In genomic region chr10:78331577-78331976, GRCm38 (mm10) we compare ENCODE assay signal across 24 mouse cellular contexts. TPM values are rescaled to one million over a fixed set of nuclear protein-coding genes. Genes with fewer than 3 reads are reported as not detected.
DNase-seq lines count a peak whose midpoint lies in the region; ATAC-seq and TF ChIP-seq lines count a peak whose summit lies in the region.
"Had no signal": no experiment of that assay in that cellular context is flagged by ENCODE, and none has a peak within 500 bp of the region (broad histone marks: within the 10 kb centered on the region; RNA-seq: fewer than 3 reads in every experiment).

No protein-coding gene starts in this region.

- no peak overlapping the region for H3K4me3 ChIP-seq in liver, embryonic 16.5 days (ENCODE audit: low read depth, low read length)
- H3K4me3 ChIP-seq in liver, postnatal 0 days (ENCODE audit: low read depth, low read length), result no peak overlapping the region
- no peak overlapping the region for H3K4me3 ChIP-seq in CH12.LX (replicated peaks in 1 of 3; ENCODE audit: low read depth in 2 of 3, low read length in 2 of 3, poor library complexity in 1 of 3)
- H3K4me3 ChIP-seq: embryonic facial prominence, embryonic 12.5 days; embryonic facial prominence, embryonic 15.5 days; heart, adult 2 months; heart, embryonic 10.5 days; heart, embryonic 13.5 days; hindbrain, embryonic 12.5 days; hindbrain, embryonic 15.5 days had no signal

- TF ChIP-seq EP300 in liver, postnatal 0 days (IDR thresholded peaks at IDR 0.05; ENCODE audit: low read depth), result no peak
- TF ChIP-seq EP300 in CH12.LX (IDR thresholded peaks at IDR 0.05; ENCODE audit: low read length), result no peak

- H3K27ac ChIP-seq in liver, embryonic 16.5 days (ENCODE audit: low read length), result no peak overlapping the region
- no peak overlapping the region for H3K27ac ChIP-seq in liver, postnatal 0 days (ENCODE audit: low read depth)
- no peak overlapping the region for H3K27ac ChIP-seq in CH12.LX (ENCODE audit: insufficient read depth, low read depth)
- H3K27ac ChIP-seq: embryonic facial prominence, embryonic 12.5 days; embryonic facial prominence, embryonic 15.5 days; heart, adult 2 months; heart, embryonic 10.5 days; heart, embryonic 13.5 days; hindbrain, embryonic 12.5 days; hindbrain, embryonic 15.5 days had no signal

- in situ Hi-C loops in CH12.LX (cut with MboI; ENCODE audit: low pct_ligation_motif_present, low pct_unique_long_range_greater_than_20kb, low sequenced_read_pairs), result no loop called here

- no peaks in the 10 kb centered on the region for H3K27me3 ChIP-seq in liver, embryonic 16.5 days (ENCODE audit: control insufficient read depth, insufficient read depth, low read depth, low read length)
- H3K27me3 ChIP-seq in liver, postnatal 0 days (ENCODE audit: insufficient read depth, low read length), result no peaks in the 10 kb centered on the region
- H3K27me3 ChIP-seq in CH12.LX (replicated peaks), result no peaks in the 10 kb centered on the region
- H3K27me3 ChIP-seq: embryonic facial prominence, embryonic 12.5 days; embryonic facial prominence, embryonic 15.5 days; heart, embryonic 13.5 days; hindbrain, embryonic 12.5 days; hindbrain, embryonic 15.5 days; Patski had no signal

- 44% methylated on average over 5 of the region's 5 CpGs for WGBS in liver, embryonic 16.5 days (ENCODE audit: insufficient replicate concordance)
- WGBS in liver, postnatal 0 days (ENCODE audit: insufficient replicate concordance), result 49% methylated on average over 5 of the region's 5 CpGs

- dilution Hi-C loops in CH12.LX (cut with MboI; ENCODE audit: extremely low pct_ligation_motif_present, extremely low pct_unique_long_range_greater_than_20kb, low sequenced_read_pairs), result no loop called here

- DNase-seq in liver, postnatal 0 days, result no peak
- DNase-seq in CH12.LX (ENCODE audit: extremely low read depth), result peak; percentile 43
- no peak for DNase-seq in embryo, embryonic 10 days (ENCODE audit: low spot score)
- no peak for DNase-seq in thymus, postnatal 25 days
- DNase-seq: adrenal gland, adult 8-10 months; adrenal gland, postnatal 25 days; cerebellum, adult 11-12 months; cerebellum, adult 8-10 months; cerebellum, postnatal 10 days; cerebellum, postnatal 36 days; forebrain, postnatal 0 days; gastrocnemius, postnatal 25 days; heart, adult 2 months had no signal

- no peak overlapping the region for H3K9ac ChIP-seq in liver, embryonic 16.5 days (ENCODE audit: low read depth, low read length)
- no peak overlapping the region for H3K9ac ChIP-seq in liver, postnatal 0 days (replicated peaks)
- H3K9ac ChIP-seq in CH12.LX (ENCODE audit: insufficient read depth, low read depth), result no peak overlapping the region
- H3K9ac ChIP-seq: embryonic facial prominence, embryonic 12.5 days; embryonic facial prominence, embryonic 15.5 days; forebrain, postnatal 0 days; heart, embryonic 13.5 days; hindbrain, embryonic 12.5 days; hindbrain, embryonic 15.5 days had no signal

- H3K4me2 ChIP-seq in liver, embryonic 16.5 days (ENCODE audit: low read depth, low read length), result no peak overlapping the region
- no peak overlapping the region for H3K4me2 ChIP-seq in liver, postnatal 0 days (ENCODE audit: low read depth, low read length)
- no peak overlapping the region for H3K4me2 ChIP-seq in CH12.LX (ENCODE audit: insufficient read depth, low read depth, poor library complexity, severe bottlenecking)
- H3K4me2 ChIP-seq: embryonic facial prominence, embryonic 12.5 days; embryonic facial prominence, embryonic 15.5 days; heart, embryonic 13.5 days; hindbrain, embryonic 12.5 days; hindbrain, embryonic 15.5 days had no signal

- no peaks in the 10 kb centered on the region; the same call in 1 of the 2 replicates for H3K79me2 ChIP-seq in CH12.LX (replicated peaks; ENCODE audit: control insufficient read depth, extremely low read depth, insufficient read depth, poor library complexity, severe bottlenecking)

- H3K36me3 ChIP-seq in liver, embryonic 16.5 days (ENCODE audit: control insufficient read depth, insufficient read depth), result no peaks in the 10 kb centered on the region
- H3K36me3 ChIP-seq in liver, postnatal 0 days (replicated peaks; ENCODE audit: insufficient read depth, low read length), result peaks cover 6% of the 10 kb centered on the region; the same call in 1 of the 2 replicates
- H3K36me3 ChIP-seq in CH12.LX (replicated peaks in 1 of 2; ENCODE audit: control insufficient read depth in 1 of 2, insufficient read depth in 1 of 2, low read length in 1 of 2), result peaks cover 0 to 21% of the 10 kb centered on the region in 2 experiments
- H3K36me3 ChIP-seq: G1E had no signal

- H3K4me1 ChIP-seq in liver, embryonic 16.5 days (ENCODE audit: control insufficient read depth, low read depth, low read length), result no peaks in the 10 kb centered on the region
- peaks cover 8% of the 10 kb centered on the region for H3K4me1 ChIP-seq in liver, postnatal 0 days (ENCODE audit: insufficient read depth)
- peaks cover 7 to 31% of the 10 kb centered on the region in 2 experiments; a peak in 3 of 4 replicates for H3K4me1 ChIP-seq in CH12.LX (ENCODE audit: control insufficient read depth in 1 of 2, insufficient read depth in 2 of 2)
- H3K4me1 ChIP-seq: hindbrain, embryonic 12.5 days; hindbrain, embryonic 15.5 days had no signal

- 0 out of 2 replicates have a peak, but pooled peaks have one; percentile 19 for ATAC-seq in liver, embryonic 16.5 days (ENCODE audit: low read depth)
- no peak for ATAC-seq in liver, postnatal 0 days
- ATAC-seq in common myeloid progenitor, adult 5-6 weeks (replicated peaks; ENCODE audit: low read depth, poor library complexity, severe bottlenecking), result peak; percentile 22; the same call in 1 of the 2 replicates
- ATAC-seq: forebrain, embryonic 14.5 days; forebrain, postnatal 0 days; Patski had no signal

- no peak for TF ChIP-seq RAD21 in CH12.LX (IDR thresholded peaks at IDR 0.05; ENCODE audit: low read depth, low read length)

- no peak for TF ChIP-seq POLR2A in CH12.LX (IDR thresholded peaks at IDR 0.05; ENCODE audit: low read depth, low read length)

- no peak for TF ChIP-seq CTCF in liver, postnatal 0 days (IDR thresholded peaks at IDR 0.05; ENCODE audit: low read depth)
- TF ChIP-seq CTCF in CH12.LX (conservative IDR thresholded peaks at IDR 0.05 in 1 of 2, IDR thresholded peaks at IDR 0.05 in 1 of 2; ENCODE audit: low read depth in 2 of 2, low read length in 2 of 2), result no peak

- H3K9me3 ChIP-seq in liver, embryonic 16.5 days (replicated peaks; ENCODE audit: control insufficient read depth, low read length), result no peaks in the 10 kb centered on the region
- H3K9me3 ChIP-seq in liver, postnatal 0 days (ENCODE audit: low read length), result no peaks in the 10 kb centered on the region
- H3K9me3 ChIP-seq in CH12.LX (replicated peaks; ENCODE audit: low read length), result no peaks in the 10 kb centered on the region
- H3K9me3 ChIP-seq: embryonic facial prominence, embryonic 12.5 days; embryonic facial prominence, embryonic 15.5 days; G1E; heart, embryonic 10.5 days; heart, embryonic 13.5 days; hindbrain, embryonic 12.5 days; hindbrain, embryonic 15.5 days had no signal

TF ChIP-seq in CH12.LX, 34 proteins besides CTCF, POLR2A, EP300 and RAD21:
- TF ChIP-seq SIN3A (IDR thresholded peaks at IDR 0.05; ENCODE audit: low read length) (no peak), ZKSCAN1 (IDR thresholded peaks at IDR 0.05; ENCODE audit: borderline replicate concordance, low read depth, low read length) (no peak), MAFK (IDR thresholded peaks at IDR 0.05; ENCODE audit: insufficient replicate concordance, low read length) (no peak), TBP (conservative IDR thresholded peaks at IDR 0.05; ENCODE audit: low read depth, low read length) (no peak), TCF12 (IDR thresholded peaks at IDR 0.05; ENCODE audit: low read depth, low read length) (no peak), UBTF (IDR thresholded peaks at IDR 0.05; ENCODE audit: low read depth, low read length) (no peak), BHLHE40 (IDR thresholded peaks at IDR 0.05; ENCODE audit: low read depth, low read length) (no peak), HCFC1 (IDR thresholded peaks at IDR 0.05; ENCODE audit: low read depth, low read length) (no peak)

RNA-seq across cellular contexts. Expression of gene Agpat3, which starts 20.7 kb away (rescaled TPM):
- polyA plus RNA-seq in liver, embryonic 16.5 days (2015; fragmentation: Nextera tagmentation; extraction: Ambion mirVana), result 20.6 and 26.8 TPM in 2 replicates
- 154 and 171 TPM in 2 replicates for polyA plus RNA-seq in liver, postnatal 0 days (2015; fragmentation: Nextera tagmentation; extraction: Ambion mirVana)
- total RNA-seq in CH12.LX (2012; rRNA removed) (49.4 and 63.1 TPM in 2 replicates), CH12.LX (2014; rRNA removed) (36.7 and 40.1 TPM in 2 replicates)
- 67.2 and 70.0 TPM in 2 replicates for polyA plus RNA-seq in CH12.LX (2012; ENCODE audit: insufficient read length, low read depth)
- 8.2 and 12.7 TPM in 2 replicates for total RNA-seq in common myeloid progenitor, adult 5-6 weeks (2017)
